Mouse (Mus musculus): ENCODE data around the gene Gjb4.

DNA sequence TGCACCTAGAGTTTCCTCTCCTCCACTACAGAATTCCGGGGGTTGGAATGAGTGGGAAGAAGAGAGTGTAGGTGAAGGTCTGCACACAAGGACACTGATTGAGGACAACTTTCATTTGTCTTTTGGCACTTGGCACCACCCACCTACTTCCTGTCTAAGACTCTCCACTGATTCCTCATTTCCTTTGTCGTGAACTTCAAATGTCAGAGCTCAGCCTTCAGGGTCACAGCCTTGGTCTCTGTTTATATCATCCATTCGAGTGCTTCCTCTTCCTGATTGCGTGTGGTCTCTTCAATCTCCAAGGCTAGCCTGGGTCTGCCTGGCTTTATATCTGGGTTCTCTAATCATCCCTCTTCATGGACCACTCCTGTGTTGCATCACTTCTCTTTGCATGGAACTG, 41.7 kb upstream of the Gjb4 start:
- no peak for TF ChIP-seq POLR2A (IDR thresholded peaks at IDR 0.05; ENCODE audit: insufficient read depth, low read depth, low read length)
- no peak for TF ChIP-seq CTCF (IDR thresholded peaks at IDR 0.05)
